Comparison of ENCODE assay signal across 8 mouse cellular contexts in the genomic region with DNA sequence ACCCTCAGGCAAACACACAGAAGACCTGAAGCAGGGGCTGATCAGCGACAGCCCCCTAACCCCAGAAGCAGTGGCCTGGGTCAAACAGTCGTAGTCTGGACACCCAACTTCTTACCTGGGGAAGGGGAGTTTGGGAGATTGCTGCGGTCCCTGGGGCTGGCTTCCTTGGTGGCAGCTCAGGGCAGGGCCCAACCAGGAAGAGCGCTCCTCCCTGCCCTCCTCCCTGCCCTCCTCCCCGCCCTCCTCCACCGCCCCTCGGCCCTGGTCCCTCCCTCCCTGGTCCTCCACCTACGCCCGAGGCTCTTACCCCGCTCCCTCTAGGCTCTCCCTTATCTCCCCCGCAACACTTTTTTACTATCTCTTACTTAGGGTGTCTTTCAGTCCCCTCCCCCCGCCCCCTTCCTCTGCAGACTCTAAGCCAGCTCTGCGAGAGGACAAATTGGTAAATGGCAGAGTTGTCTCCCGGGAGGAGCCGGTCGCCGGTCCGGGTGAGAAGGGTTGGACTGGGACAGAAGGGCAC. TPM values are rescaled to one million over a fixed set of nuclear protein-coding genes. Genes with fewer than 3 reads are reported as not detected.
A peak's percentile ranks its signal among the peaks of the same experiment; 100 is the strongest.
DNase-seq lines count a peak whose midpoint lies in the region; ATAC-seq and TF ChIP-seq lines count a peak whose summit lies in the region.

No protein-coding gene starts in this region.

- peak overlapping the region; percentile 93 for H3K27ac ChIP-seq in layer of hippocampus, adult 2 months
- H3K27ac ChIP-seq in forebrain, embryonic 14.5 days (ENCODE audit: low read depth, low read length): no peak overlapping the region
- 0 out of 2 replicates have a peak overlapping the region, but pooled peaks have one; percentile 7 for H3K27ac ChIP-seq in hindbrain, embryonic 12.5 days
- H3K27ac ChIP-seq in liver, adult 2 months (replicated peaks; ENCODE audit: insufficient read depth, low read depth, low read length): peak overlapping the region; percentile 58
- H3K27ac ChIP-seq in midbrain, postnatal 0 days (ENCODE audit: low read depth, low read length): no peak overlapping the region

- TF ChIP-seq CTCF in layer of hippocampus, adult 2 months (conservative IDR thresholded peaks at IDR 0.05): no peak
- TF ChIP-seq CTCF in liver, adult 2 months (IDR thresholded peaks at IDR 0.05; ENCODE audit: low read depth, low read length): no peak
- TF ChIP-seq CTCF in midbrain, postnatal 0 days (IDR thresholded peaks at IDR 0.05): no peak

- peak; percentile 32; the same call in 1 of the 2 replicates for TF ChIP-seq POLR2A in liver, adult 2 months (IDR thresholded peaks at IDR 0.05; ENCODE audit: extremely low read depth, insufficient read depth, low read length)

- peak overlapping the region; percentile 65 for H3K9ac ChIP-seq in forebrain, embryonic 14.5 days (ENCODE audit: low read length)
- H3K9ac ChIP-seq in hindbrain, embryonic 12.5 days: peak overlapping the region; percentile 69
- peak overlapping the region; percentile 77 for H3K9ac ChIP-seq in liver, adult 2 months (ENCODE audit: low read depth, low read length)
- H3K9ac ChIP-seq in midbrain, postnatal 0 days (replicated peaks; ENCODE audit: low read length, poor library complexity, severe bottlenecking): peak overlapping the region; percentile 68

- ATAC-seq in forebrain, embryonic 14.5 days: peak; percentile 50; the same call in 1 of the 2 replicates
- peak; percentile 60 for ATAC-seq in hindbrain, embryonic 12.5 days (ENCODE audit: low FRiP score)
- ATAC-seq in midbrain, postnatal 0 days (ENCODE audit: low FRiP score): peak; percentile 57

- H3K4me3 ChIP-seq in layer of hippocampus, adult 2 months: peak overlapping the region; percentile 70
- H3K4me3 ChIP-seq in forebrain, embryonic 14.5 days (ENCODE audit: low read depth, low read length): peak overlapping the region; percentile 39
- peak overlapping the region; percentile 46 for H3K4me3 ChIP-seq in hindbrain, embryonic 12.5 days
- peak overlapping the region; percentile 58 for H3K4me3 ChIP-seq in liver, adult 2 months (ENCODE audit: insufficient read depth, low read depth, low read length)
- peak overlapping the region; percentile 49 for H3K4me3 ChIP-seq in midbrain, postnatal 0 days (ENCODE audit: low read depth, low read length)

- H3K79me2 ChIP-seq in liver, adult 2 months (ENCODE audit: control insufficient read depth, insufficient read depth, low read length): no peaks in the 10 kb centered on the region

- peaks cover 12% of the 10 kb centered on the region for H3K27me3 ChIP-seq in forebrain, embryonic 14.5 days (replicated peaks; ENCODE audit: control insufficient read depth, insufficient read depth, low read length)
- peaks cover 36% of the 10 kb centered on the region for H3K27me3 ChIP-seq in hindbrain, embryonic 12.5 days
- H3K27me3 ChIP-seq in liver, adult 2 months (ENCODE audit: control insufficient read depth, insufficient read depth, low read length): no peaks in the 10 kb centered on the region
- peaks cover 5% of the 10 kb centered on the region; the same call in 1 of the 2 replicates for H3K27me3 ChIP-seq in midbrain, postnatal 0 days (ENCODE audit: insufficient read depth, low read length)

- H3K9me3 ChIP-seq in forebrain, embryonic 14.5 days (replicated peaks; ENCODE audit: control insufficient read depth, low read length): no peaks in the 10 kb centered on the region
- no peaks in the 10 kb centered on the region for H3K9me3 ChIP-seq in hindbrain, embryonic 12.5 days (replicated peaks)
- H3K9me3 ChIP-seq in midbrain, postnatal 0 days (ENCODE audit: low read length): no peaks in the 10 kb centered on the region

- WGBS in forebrain, embryonic 14.5 days: 1% methylated on average over 15 of the region's 18 CpGs
- WGBS in hindbrain, embryonic 12.5 days: under 1% methylated on average over 15 of the region's 18 CpGs
- WGBS in liver, adult 2 months: under 1% methylated on average over 17 of the region's 18 CpGs
- WGBS in midbrain, postnatal 0 days: 3% methylated on average over 14 of the region's 18 CpGs

- no peaks in the 10 kb centered on the region; the same call in 1 of the 2 replicates for H3K4me1 ChIP-seq in forebrain, embryonic 14.5 days (ENCODE audit: control insufficient read depth, insufficient read depth, low read length)
- H3K4me1 ChIP-seq in hindbrain, embryonic 12.5 days: peaks cover 13% of the 10 kb centered on the region
- H3K4me1 ChIP-seq in liver, adult 2 months (ENCODE audit: control insufficient read depth, insufficient read depth, low read length): peaks cover 10% of the 10 kb centered on the region
- H3K4me1 ChIP-seq in midbrain, postnatal 0 days (ENCODE audit: insufficient read depth, low read length): 0 out of 2 replicates have a peak, but pooled peaks cover 7% of the 10 kb centered on the region

- H3K4me2 ChIP-seq in forebrain, embryonic 14.5 days (ENCODE audit: low read length): peak overlapping the region; percentile 78
- H3K4me2 ChIP-seq in hindbrain, embryonic 12.5 days (replicated peaks): peak overlapping the region; percentile 84
- H3K4me2 ChIP-seq in midbrain, postnatal 0 days (ENCODE audit: low read depth, low read length, poor library complexity, severe bottlenecking): peak overlapping the region; percentile 88

- no peaks in the 10 kb centered on the region for H3K36me3 ChIP-seq in forebrain, embryonic 14.5 days (ENCODE audit: control insufficient read depth, insufficient read depth, low read length)
- no peaks in the 10 kb centered on the region for H3K36me3 ChIP-seq in hindbrain, embryonic 12.5 days
- no peaks in the 10 kb centered on the region; the same call in 1 of the 2 replicates for H3K36me3 ChIP-seq in liver, adult 2 months (ENCODE audit: control insufficient read depth, insufficient read depth, low read length)
- H3K36me3 ChIP-seq in midbrain, postnatal 0 days (ENCODE audit: insufficient read depth, low read length): no peaks in the 10 kb centered on the region

- DNase-seq in layer of hippocampus, adult 2 months (ENCODE audit: low spot score in 2 of 2): no peak
- no peak for DNase-seq in layer of hippocampus, adult 11-12 months (ENCODE audit: low spot score)
- peak; percentile 87 for DNase-seq in c-Kit-positive CD71-positive TER-119-positive erythroid progenitor cells, embryonic 14.5 days (ENCODE audit: low spot score)
- peak; percentile 7 for DNase-seq in forebrain, embryonic 14.5 days (ENCODE audit: low spot score)
- peak; percentile 65 for DNase-seq in liver, adult 2 months (ENCODE audit: extremely low read depth, low read depth, low spot score)
- no peak for DNase-seq in midbrain, postnatal 0 days (ENCODE audit: low spot score)
- peak; percentile 69 for DNase-seq in thymus, postnatal 36 days

RNA-seq across cellular contexts. Expression of gene Capn1, which starts 0.6 kb away (rescaled TPM):
- 10 to 100 TPM; 28.2 to 29.9 TPM for total RNA-seq in layer of hippocampus, adult 2 months (2021)
- 2.4 TPM in 2 replicates for polyA plus RNA-seq in forebrain, embryonic 14.5 days (2014; fragmentation: Nextera tagmentation; extraction: Ambion mirVana)
- 5.5 and 7.7 TPM in 2 replicates for polyA plus RNA-seq in hindbrain, embryonic 12.5 days (2016; fragmentation: Nextera tagmentation; extraction: Ambion mirVana)
- total RNA-seq in liver, adult 2 months (2014; rRNA removed): 8.0 and 9.9 TPM in 2 replicates
- polyA plus RNA-seq in liver, adult 2 months (2012; rRNA removed): 10.6 and 12.7 TPM in 2 replicates
- 7.9 and 13.2 TPM in 2 replicates for total RNA-seq in midbrain, postnatal 0 days (2014; rRNA removed)
- polyA plus RNA-seq in midbrain, postnatal 0 days (2015; fragmentation: Nextera tagmentation; extraction: Ambion mirVana): 3.3 and 3.9 TPM in 2 replicates

RNA-seq across cellular contexts. Expression of gene Slc22a20, which starts 29.1 kb away (rescaled TPM):
- total RNA-seq in layer of hippocampus, adult 2 months (2021): not detected
- not detected in 2 replicates for polyA plus RNA-seq in forebrain, embryonic 14.5 days (2014; fragmentation: Nextera tagmentation; extraction: Ambion mirVana)
- not detected in 2 replicates for polyA plus RNA-seq in hindbrain, embryonic 12.5 days (2016; fragmentation: Nextera tagmentation; extraction: Ambion mirVana)
- total RNA-seq in liver, adult 2 months (2014; rRNA removed): not detected in 2 replicates
- not detected in 2 replicates for polyA plus RNA-seq in liver, adult 2 months (2012; rRNA removed)
- not detected in 2 replicates for total RNA-seq in midbrain, postnatal 0 days (2014; rRNA removed)
- polyA plus RNA-seq in midbrain, postnatal 0 days (2015; fragmentation: Nextera tagmentation; extraction: Ambion mirVana): not detected in 2 replicates

RNA-seq across cellular contexts. Expression of gene Syvn1, which starts 31.3 kb away (rescaled TPM):
- total RNA-seq in layer of hippocampus, adult 2 months (2021): 10 to 100 TPM; 42.0 to 45.1 TPM
- 17.6 and 20.2 TPM in 2 replicates for polyA plus RNA-seq in forebrain, embryonic 14.5 days (2014; fragmentation: Nextera tagmentation; extraction: Ambion mirVana)
- polyA plus RNA-seq in hindbrain, embryonic 12.5 days (2016; fragmentation: Nextera tagmentation; extraction: Ambion mirVana): 31.7 and 32.8 TPM in 2 replicates
- 7.6 and 15.2 TPM in 2 replicates for total RNA-seq in liver, adult 2 months (2014; rRNA removed)
- polyA plus RNA-seq in liver, adult 2 months (2012; rRNA removed): 53.0 and 64.7 TPM in 2 replicates
- total RNA-seq in midbrain, postnatal 0 days (2014; rRNA removed): 27.8 and 36.3 TPM in 2 replicates
- polyA plus RNA-seq in midbrain, postnatal 0 days (2015; fragmentation: Nextera tagmentation; extraction: Ambion mirVana): 34.6 and 34.8 TPM in 2 replicates

RNA-seq across cellular contexts. Expression of gene Mrpl49, which starts 42.5 kb away (rescaled TPM):
- total RNA-seq in layer of hippocampus, adult 2 months (2021): 10 to 100 TPM; 42.8 to 49.6 TPM
- polyA plus RNA-seq in forebrain, embryonic 14.5 days (2014; fragmentation: Nextera tagmentation; extraction: Ambion mirVana): 82.8 and 85.5 TPM in 2 replicates
- polyA plus RNA-seq in hindbrain, embryonic 12.5 days (2016; fragmentation: Nextera tagmentation; extraction: Ambion mirVana): 65.1 and 67.5 TPM in 2 replicates
- total RNA-seq in liver, adult 2 months (2014; rRNA removed): 27.1 and 27.2 TPM in 2 replicates
- polyA plus RNA-seq in liver, adult 2 months (2012; rRNA removed): 13.6 and 16.8 TPM in 2 replicates
- 34.7 and 37.3 TPM in 2 replicates for total RNA-seq in midbrain, postnatal 0 days (2014; rRNA removed)
- polyA plus RNA-seq in midbrain, postnatal 0 days (2015; fragmentation: Nextera tagmentation; extraction: Ambion mirVana): 50.0 and 55.8 TPM in 2 replicates

RNA-seq across cellular contexts. Expression of gene Fau, which starts 42.6 kb away (rescaled TPM):
- total RNA-seq in layer of hippocampus, adult 2 months (2021): 100 to 1,000 TPM; 676 to 714 TPM
- polyA plus RNA-seq in forebrain, embryonic 14.5 days (2014; fragmentation: Nextera tagmentation; extraction: Ambion mirVana): 626 and 785 TPM in 2 replicates
- 561 and 621 TPM in 2 replicates for polyA plus RNA-seq in hindbrain, embryonic 12.5 days (2016; fragmentation: Nextera tagmentation; extraction: Ambion mirVana)
- 455 and 560 TPM in 2 replicates for total RNA-seq in liver, adult 2 months (2014; rRNA removed)
- 715 and 820 TPM in 2 replicates for polyA plus RNA-seq in liver, adult 2 months (2012; rRNA removed)
- 494 and 628 TPM in 2 replicates for total RNA-seq in midbrain, postnatal 0 days (2014; rRNA removed)
- polyA plus RNA-seq in midbrain, postnatal 0 days (2015; fragmentation: Nextera tagmentation; extraction: Ambion mirVana): 587 and 625 TPM in 2 replicates

Comparison
In these comparisons a context has a peak if more than half of its experiments do, and no peak if none do; other contexts are left out.
1. DNase-seq: peak in c-Kit-positive CD71-positive TER-119-positive erythroid progenitor cells, embryonic 14.5 days (single experiment), forebrain, embryonic 14.5 days (single experiment), liver, adult 2 months (single experiment) and thymus, postnatal 36 days (2 of 2); none in layer of hippocampus, adult 2 months (0 of 2), layer of hippocampus, adult 11-12 months (single experiment) and midbrain, postnatal 0 days (single experiment).
2. H3K27ac ChIP-seq: peak in layer of hippocampus, adult 2 months (single experiment), hindbrain, embryonic 12.5 days (single experiment) and liver, adult 2 months (single experiment); none in forebrain, embryonic 14.5 days (single experiment) and midbrain, postnatal 0 days (single experiment).
3. Peak in every context shown above with its lines, with median percentiles within 50 percentile points of each other: H3K4me3 ChIP-seq, ATAC-seq, H3K4me2 ChIP-seq and H3K9ac ChIP-seq.